Mouse (Mus musculus): ENCODE results near the gene Gpr68.
A peak's percentile ranks its signal among the peaks of the same experiment; 100 is the strongest.

Gpr68 gene

DNA sequence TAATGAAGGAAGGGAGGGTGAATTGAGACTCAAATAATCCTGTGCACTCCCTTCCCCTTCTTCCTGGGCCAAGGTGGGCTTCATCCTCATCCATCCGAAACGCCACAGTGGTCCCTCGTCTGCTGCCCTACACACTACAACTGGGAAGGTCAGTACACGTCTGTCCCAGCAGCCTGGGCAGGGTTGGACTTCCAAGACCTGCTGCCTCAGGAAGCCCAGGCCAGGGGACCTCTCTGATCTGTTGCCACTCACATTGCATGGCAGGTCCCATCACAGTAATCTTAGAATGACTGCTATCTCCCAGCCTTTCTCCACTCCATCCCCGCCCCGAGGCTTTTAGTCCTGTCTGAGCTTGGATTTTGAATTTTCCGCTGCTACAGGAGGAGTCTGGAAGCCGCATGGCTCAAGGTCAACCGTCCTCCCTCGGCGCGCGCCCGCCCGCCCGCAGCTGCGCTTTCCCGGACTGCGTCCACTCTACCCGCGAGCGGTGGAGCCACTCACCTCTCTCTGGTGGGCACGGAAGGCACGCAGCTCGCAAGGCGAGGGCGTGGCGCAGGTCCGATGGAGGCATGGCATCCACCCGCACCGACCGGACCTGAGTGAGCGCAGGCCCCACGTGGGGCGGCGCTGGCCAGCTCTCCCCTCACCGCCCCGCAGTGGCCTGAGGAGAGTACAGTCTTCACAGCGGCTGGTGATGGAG lies at the start of gene Gpr68:
Gpr68 (minus strand) TSS at position 601 of the 700 bp plus-strand sequence.
- DNase-seq = peak in 1 of 2 experiments; percentile 56

- no peak for DNase-seq
Measured at GRCm38 (mm10) chr12:100957257-100957656, 49.3 kb upstream of the Gpr68 start.

DNA sequence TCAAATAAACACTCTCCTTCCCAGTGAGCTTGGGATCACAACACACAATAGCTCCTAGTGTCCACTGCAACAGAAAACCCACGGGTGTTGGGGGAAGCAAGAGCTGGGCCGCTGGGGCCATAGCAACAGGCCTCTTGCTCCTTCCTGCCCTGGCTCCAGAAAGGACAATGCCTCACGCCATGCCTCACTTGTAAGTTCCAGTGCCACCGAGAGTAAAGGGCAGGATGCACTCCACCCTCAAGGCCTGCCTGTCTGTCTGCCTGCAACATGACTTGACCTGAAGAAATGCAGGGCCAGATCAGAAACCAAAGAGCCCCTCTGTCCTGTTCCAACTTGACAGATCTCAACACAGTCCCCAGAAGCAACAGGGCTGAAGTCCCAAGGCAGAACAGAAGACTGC lies 48.8 kb upstream of the Gpr68 start:
- DNase-seq = no peak

- DNase-seq = no peak
Measured at GRCm38 (mm10) chr12:100956028-100956427, 48.0 kb upstream of the Gpr68 start.

DNA sequence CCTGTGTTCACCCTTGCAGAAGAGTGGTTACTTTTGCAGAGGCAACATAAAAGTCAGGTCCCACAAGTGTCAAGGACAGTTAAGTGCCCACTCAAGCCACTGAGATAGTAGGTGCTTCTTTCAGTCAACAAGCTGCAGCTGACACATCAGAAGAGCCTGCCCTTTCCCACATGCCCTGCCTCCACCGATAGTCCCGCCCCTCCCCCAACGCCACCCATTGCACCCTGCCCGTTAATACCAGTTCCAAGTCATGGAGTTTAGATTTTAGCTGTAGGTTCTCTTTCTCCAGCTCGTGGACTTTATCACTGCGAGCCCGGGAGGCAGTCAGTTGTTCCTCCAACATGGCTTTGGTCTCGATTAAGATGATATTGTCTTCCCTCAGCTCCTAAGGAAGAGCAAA lies 45.9 kb upstream of the Gpr68 start:
- no peak for DNase-seq

GRCm38 (mm10) chr12:100952193-100952931 lies 44.4 kb upstream of the Gpr68 start:
- peak; percentile 80 to 86 for DNase-seq

DNA sequence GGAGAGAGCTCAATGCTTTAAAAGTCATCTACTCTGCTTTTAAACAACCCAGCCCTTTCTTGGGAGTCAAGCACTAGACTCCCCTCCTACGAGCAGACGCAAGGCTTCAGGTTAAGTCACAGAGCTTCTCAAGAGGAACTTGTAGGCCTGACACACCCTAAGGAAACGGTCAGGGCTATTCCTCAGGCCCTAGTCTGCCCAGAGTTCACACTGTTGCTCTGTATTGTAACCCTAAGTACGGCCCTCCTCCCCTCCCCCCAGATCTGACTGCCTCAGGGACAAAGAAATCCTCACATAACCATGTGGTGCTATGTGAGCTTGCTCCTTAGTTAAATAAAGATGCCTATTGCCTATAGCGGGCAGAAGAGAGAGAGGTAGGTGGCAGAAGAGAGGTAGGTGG lies 41.1 kb upstream of the Gpr68 start:
- no peak for DNase-seq

- no peak for DNase-seq
Measured at GRCm38 (mm10) chr12:100948021-100948420, 40.0 kb upstream of the Gpr68 start.

DNA sequence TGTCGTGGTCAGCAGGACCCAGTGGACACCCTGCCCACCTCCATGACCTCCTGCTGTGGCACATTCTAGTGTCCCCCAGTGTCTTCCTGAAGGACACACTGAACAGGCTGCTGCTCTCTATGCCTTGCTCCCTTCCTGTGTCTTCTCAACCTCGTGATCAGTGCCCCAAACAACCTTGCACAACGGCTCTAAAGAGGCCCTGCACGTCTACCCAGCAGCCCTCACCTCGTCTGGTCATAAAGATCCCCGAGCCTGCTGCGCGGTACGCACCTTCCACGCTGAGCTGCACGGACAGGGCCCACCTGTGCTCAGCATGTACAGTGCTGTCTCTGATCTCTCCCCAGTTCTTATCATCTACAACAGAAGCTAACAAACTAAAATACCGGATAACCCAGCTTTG lies 38.0 kb upstream of the Gpr68 start:
- DNase-seq = no peak

- DNase-seq = no peak
Measured at GRCm38 (mm10) chr12:100945501-100945900, 37.5 kb upstream of the Gpr68 start.

DNA sequence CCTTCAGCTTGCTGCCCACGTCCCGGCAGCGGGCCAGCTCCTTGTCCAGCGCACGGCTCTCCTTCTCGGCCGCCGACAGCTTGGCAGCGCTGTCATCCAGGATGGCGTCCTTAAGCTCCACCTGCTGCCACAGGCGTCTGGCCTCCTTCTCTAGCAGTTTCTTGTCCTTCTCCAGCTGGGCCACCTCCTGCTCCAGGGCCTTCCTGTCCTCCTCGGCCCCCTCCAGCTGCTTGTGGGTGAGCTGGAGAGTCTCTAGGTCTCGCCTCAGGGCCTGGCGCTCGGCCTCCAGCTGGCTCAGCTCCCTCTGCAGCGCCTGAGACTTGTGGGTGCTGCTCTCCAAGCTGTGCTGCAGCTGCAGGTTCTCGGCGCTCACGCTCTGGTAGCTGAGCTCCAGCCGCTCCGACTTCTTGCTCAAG lies 36.9 kb upstream of the Gpr68 start:
- no peak for DNase-seq

DNA sequence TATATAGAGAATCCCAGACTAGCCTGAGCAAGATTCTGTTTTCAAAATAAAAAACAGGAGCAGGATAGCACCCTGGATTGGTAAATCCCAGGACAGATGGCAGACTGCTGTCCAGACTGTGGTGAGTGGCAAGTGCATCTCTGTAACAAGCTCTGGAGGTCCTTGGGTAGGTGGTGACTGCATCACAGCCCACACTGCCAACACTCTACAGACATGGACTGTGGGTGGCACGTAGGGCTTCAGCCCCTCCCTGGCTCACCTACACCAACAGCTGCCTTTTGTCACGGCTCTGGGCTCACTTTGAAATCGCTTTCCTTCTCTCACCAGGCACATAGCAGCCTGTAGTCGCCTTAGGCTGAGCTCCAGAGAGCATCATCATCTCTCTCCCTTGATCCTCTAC lies 35.1 kb upstream of the Gpr68 start:
- DNase-seq = no peak

GRCm38 (mm10) chr12:100941361-100941760 lies 33.4 kb upstream of the Gpr68 start:
- no peak for DNase-seq

DNA sequence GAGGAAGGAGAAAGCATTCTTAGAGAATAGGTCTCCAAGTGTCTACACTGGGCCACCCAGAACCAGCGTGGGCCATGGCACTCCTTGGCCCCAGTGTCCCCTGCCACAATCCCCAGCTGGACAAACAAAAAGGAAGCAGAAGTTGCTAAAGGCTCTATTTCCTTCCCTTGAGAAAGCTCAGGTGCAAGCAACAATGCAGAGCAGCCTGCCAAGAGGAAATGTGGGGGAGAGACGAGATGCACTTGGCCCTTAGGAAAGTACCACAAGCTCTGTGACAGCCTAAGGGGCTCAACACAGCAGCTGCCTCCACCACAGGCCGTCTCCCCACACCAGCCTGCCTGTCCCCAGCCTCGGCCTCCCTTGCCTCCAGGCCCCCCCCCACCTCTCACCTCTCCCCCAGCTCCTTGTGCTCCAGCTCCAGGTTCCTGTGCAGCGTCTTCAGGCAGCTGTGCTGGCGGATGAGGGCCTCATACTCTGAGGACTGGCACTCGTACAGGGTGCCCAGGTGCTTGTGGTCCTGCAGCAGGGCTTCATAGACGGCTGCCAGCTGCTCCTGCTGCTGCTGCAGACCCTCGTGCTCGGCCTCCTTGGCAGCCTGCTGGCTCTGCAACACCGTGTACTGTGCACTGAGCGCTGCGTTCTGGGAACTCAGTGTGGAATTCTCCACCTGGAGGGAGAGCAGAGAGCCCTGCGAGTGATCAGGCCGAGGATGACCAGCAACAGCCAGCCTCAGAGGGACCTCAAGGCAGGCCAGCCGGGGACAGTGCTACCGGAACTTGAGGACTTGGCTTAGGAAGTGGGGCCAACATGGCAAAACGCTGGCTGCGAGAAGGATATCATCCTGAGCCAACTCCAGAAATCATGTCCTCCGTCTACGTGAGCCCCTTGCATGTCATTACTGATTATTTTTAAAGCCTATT lies 29.7 kb upstream of the Gpr68 start:
- peak; percentile 52 to 69 for DNase-seq

DNA sequence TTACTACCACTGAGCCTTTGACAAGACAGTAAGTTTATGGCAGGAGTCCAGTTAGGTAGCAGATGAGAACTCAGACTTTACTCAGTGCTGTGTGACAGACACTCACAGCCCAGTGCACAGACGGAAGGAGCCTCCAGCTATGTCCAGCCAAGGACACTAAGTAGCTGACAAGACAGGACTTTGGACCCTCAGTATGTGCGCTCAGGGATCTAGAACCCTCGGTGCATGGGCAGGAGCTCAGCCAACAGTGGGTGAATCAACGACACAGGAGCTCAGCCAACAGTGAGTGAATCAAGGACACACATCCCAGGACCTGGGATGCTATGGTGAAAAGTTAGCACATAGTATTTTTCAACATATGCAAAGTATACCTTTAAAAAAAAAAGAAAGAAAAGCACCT lies 28.7 kb upstream of the Gpr68 start:
- DNase-seq = peak; percentile 64 to 86

DNA sequence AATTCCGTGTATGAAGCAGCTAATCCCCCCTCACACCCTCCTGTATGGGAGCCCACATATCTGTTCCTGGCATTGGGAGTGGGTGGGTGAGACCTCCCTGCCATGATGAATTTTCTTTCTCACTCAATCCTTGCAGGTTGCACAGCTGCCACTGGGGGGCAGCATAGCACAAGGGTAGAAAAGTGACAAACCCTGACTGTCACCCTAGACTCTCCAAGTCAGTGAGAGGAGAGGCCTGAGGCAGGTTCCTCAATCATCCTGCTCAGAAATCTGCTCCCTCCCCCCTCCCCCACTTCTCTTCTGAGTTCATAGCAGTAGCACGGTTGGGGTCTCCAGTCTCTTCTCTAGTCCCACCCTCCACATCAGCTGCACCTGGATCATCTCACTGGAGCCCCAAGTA lies 28.1 kb upstream of the Gpr68 start:
- DNase-seq = peak; percentile 77 to 85

GRCm38 (mm10) chr12:100934796-100935195 lies 26.8 kb upstream of the Gpr68 start:
- DNase-seq = peak; percentile 71 to 89

DNA sequence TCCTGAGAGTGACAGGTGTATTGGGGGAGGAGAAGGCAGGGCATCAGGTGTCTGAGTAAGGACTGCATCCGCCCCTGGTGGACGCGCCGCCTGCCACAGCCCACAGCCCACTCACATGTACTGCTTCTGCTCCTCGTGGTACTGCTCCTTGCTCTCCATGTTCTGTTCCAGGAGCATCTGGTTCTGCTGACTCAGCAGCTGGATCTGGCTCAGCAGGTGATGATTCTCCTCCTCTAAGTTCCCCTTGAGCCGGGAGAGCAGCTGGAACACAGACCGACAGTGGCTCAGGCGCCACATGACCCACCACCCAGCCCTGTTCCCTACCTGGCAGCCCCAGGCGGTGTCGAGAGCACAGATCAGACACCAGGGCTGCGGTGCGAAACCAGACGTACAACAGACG lies 23.7 kb upstream of the Gpr68 start:
- no peak for DNase-seq

GRCm38 (mm10) chr12:100928286-100928685 lies 20.3 kb upstream of the Gpr68 start:
- no peak for DNase-seq

GRCm38 (mm10) chr12:100925644-100926619 lies 17.9 kb upstream of the Gpr68 start:
- peak in 1 of 2 experiments; percentile 84 for DNase-seq

- DNase-seq = peak; percentile 14 to 63
Measured at GRCm38 (mm10) chr12:100924646-100925339, 16.8 kb upstream of the Gpr68 start.

Data from kidney, postnatal 25 days (tissue).